Mouse (Mus musculus) T-helper 17 cell (primary cell): Measurements from ENCODE around the gene Nudt17.

ENCODE experiments used
- in situ Hi-C, 2 experiments: fragments of 300-600 bp; cut with MboI, MseI; formaldehyde crosslinking; loops; 1 replicate in 1 of 2; 2 replicates in 1 of 2; pipeline ENCODE4 v1.15.1; 2025; ENCODE audit warnings: high pct_unique_total_duplicates in 2 of 2

Nudt17 gene

GRCm38 (mm10) chr3:96707903-96708683 lies at the start of gene Nudt17:
Gene Nudt17, minus strand, starts transcription at chr3:96708562.
- in situ Hi-C loops: no loop called here

- in situ Hi-C loops: no loop called here
Observed at GRCm38 (mm10) chr3:96757691-96758090, 49.3 kb upstream of the Nudt17 start.

GRCm38 (mm10) chr3:96755935-96756334 lies 47.6 kb upstream of the Nudt17 start:
- in situ Hi-C loops: no loop called here

- in situ Hi-C loops: no loop called here
Observed at GRCm38 (mm10) chr3:96746829-96747228, 38.5 kb upstream of the Nudt17 start.

- in situ Hi-C loops: loop anchor here in 1 of 2 experiments (5.0 kb wide), 1 partner anchor 63 kb away; no protein-coding TSS in a partner anchor
Observed at GRCm38 (mm10) chr3:96744348-96744747, 36.0 kb upstream of the Nudt17 start.

GRCm38 (mm10) chr3:96740279-96740678 lies 31.9 kb upstream of the Nudt17 start:
- in situ Hi-C loops: loop anchor here in 1 of 2 experiments (5.0 kb wide), 1 partner anchor 67 kb away; no protein-coding TSS in a partner anchor

- in situ Hi-C loops: no loop called here
Observed at GRCm38 (mm10) chr3:96737995-96738394, 29.6 kb upstream of the Nudt17 start.

- in situ Hi-C loops: no loop called here
Observed at GRCm38 (mm10) chr3:96737013-96737740, 28.8 kb upstream of the Nudt17 start.

- in situ Hi-C loops: no loop called here
Observed at GRCm38 (mm10) chr3:96735200-96735599, 26.8 kb upstream of the Nudt17 start.

GRCm38 (mm10) chr3:96733984-96734383 lies 25.6 kb upstream of the Nudt17 start:
- in situ Hi-C loops: no loop called here

GRCm38 (mm10) chr3:96730785-96731184 lies 22.4 kb upstream of the Nudt17 start:
- in situ Hi-C loops: no loop called here

GRCm38 (mm10) chr3:96729403-96729784 lies 21.0 kb upstream of the Nudt17 start:
- in situ Hi-C loops: no loop called here

GRCm38 (mm10) chr3:96728634-96729402 lies 20.5 kb upstream of the Nudt17 start:
- in situ Hi-C loops: no loop called here

- in situ Hi-C loops: no loop called here
Observed at GRCm38 (mm10) chr3:96727828-96728633, 19.7 kb upstream of the Nudt17 start.

GRCm38 (mm10) chr3:96727343-96727827 lies 19.0 kb upstream of the Nudt17 start, which contains the start of the genes Polr3c and Rnf115:
Gene Polr3c, minus strand, starts transcription at chr3:96727628.
Gene Rnf115, plus strand, starts transcription at chr3:96727664.
- in situ Hi-C loops: no loop called here

- in situ Hi-C loops: no loop called here
Observed at GRCm38 (mm10) chr3:96719173-96719572, 10.8 kb upstream of the Nudt17 start.

GRCm38 (mm10) chr3:96715854-96716253 lies 7.5 kb upstream of the Nudt17 start:
- in situ Hi-C loops: no loop called here

GRCm38 (mm10) chr3:96714286-96714685 lies 5.9 kb upstream of the Nudt17 start:
- in situ Hi-C loops: no loop called here

GRCm38 (mm10) chr3:96708684-96709064 lies 312 bp upstream of the Nudt17 start:
- in situ Hi-C loops: no loop called here

- in situ Hi-C loops: no loop called here
Observed at GRCm38 (mm10) chr3:96706984-96707383, 1.4 kb downstream of the Nudt17 start.

GRCm38 (mm10) chr3:96706217-96706616 lies 2.1 kb downstream of the Nudt17 start:
- in situ Hi-C loops: no loop called here
